Mouse (Mus musculus) E14TG2a.4 (cell line): ENCODE data around the gene Efcab6.

Experiments
- CTCF ChIP-seq: conservative IDR thresholded peaks from 2 replicates; pipeline ENCODE4 v1.5.1; 2014; ENCODE audit warnings: low read length
- NANOG ChIP-seq: IDR thresholded peaks from 2 replicates; pipeline ENCODE4 v1.6.1; 2014; ENCODE audit warnings: borderline replicate concordance, low read length, mixed read lengths
- POU5F1 ChIP-seq: IDR thresholded peaks from 2 replicates; pipeline ENCODE4 v1.6.1; 2014; ENCODE audit warnings: low read length, borderline replicate concordance

- TF ChIP-seq CTCF, result no peak
- no peak for TF ChIP-seq NANOG
- TF ChIP-seq POU5F1, result no peak
Measured at GRCm38 (mm10) chr15:84080069-84080468, 14.9 kb upstream of the Efcab6 start.
